Mouse (Mus musculus): ENCODE measurements around the gene Rcan3. TPM values are rescaled to one million over a fixed set of nuclear protein-coding genes. Genes with fewer than 3 reads are reported as not detected.

The Rcan3 gene
- polyA plus RNA-seq, 1 experiment: 11.4 TPM

- DNase-seq (ENCODE audit: low read depth): no peak
Observed at GRCm38 (mm10) chr4:135413491-135413890, 20.2 kb downstream of the Rcan3 start.

GRCm38 (mm10) chr4:135411633-135412032, 22.0 kb downstream of the Rcan3 start:
- no peak for DNase-seq (ENCODE audit: low read depth)

- DNase-seq (ENCODE audit: low read depth): no peak
Observed at GRCm38 (mm10) chr4:135406180-135406579, 27.5 kb downstream of the Rcan3 start.

GRCm38 (mm10) chr4:135404916-135405315, 28.7 kb downstream of the Rcan3 start:
- no peak for DNase-seq (ENCODE audit: low read depth)

GRCm38 (mm10) chr4:135404048-135404447, 29.6 kb downstream of the Rcan3 start:
- DNase-seq (ENCODE audit: low read depth): peak; percentile 49

- DNase-seq (ENCODE audit: low read depth): no peak
Observed at GRCm38 (mm10) chr4:135401881-135402280, 31.8 kb downstream of the Rcan3 start.

GRCm38 (mm10) chr4:135397991-135398390, 35.7 kb downstream of the Rcan3 start, which contains the start of gene Ncmap:
Ncmap (minus strand) TSS chr4:135398227.
- no peak for DNase-seq (ENCODE audit: low read depth)

GRCm38 (mm10) chr4:135397551-135397950, 36.1 kb downstream of the Rcan3 start:
- no peak for DNase-seq (ENCODE audit: low read depth)

- no peak for DNase-seq (ENCODE audit: low read depth)
Observed at GRCm38 (mm10) chr4:135396303-135396702, 37.4 kb downstream of the Rcan3 start.

- no peak for DNase-seq (ENCODE audit: low read depth)
Observed at GRCm38 (mm10) chr4:135395375-135395774, 38.3 kb downstream of the Rcan3 start.

GRCm38 (mm10) chr4:135394666-135395065, 39.0 kb downstream of the Rcan3 start:
- DNase-seq (ENCODE audit: low read depth): no peak

- DNase-seq (ENCODE audit: low read depth): no peak
Observed at GRCm38 (mm10) chr4:135393381-135393780, 40.3 kb downstream of the Rcan3 start.

GRCm38 (mm10) chr4:135392801-135393200, 40.9 kb downstream of the Rcan3 start:
- DNase-seq (ENCODE audit: low read depth): no peak

- no peak for DNase-seq (ENCODE audit: low read depth)
Observed at GRCm38 (mm10) chr4:135391014-135391413, 42.6 kb downstream of the Rcan3 start.

GRCm38 (mm10) chr4:135385614-135386013, 48.0 kb downstream of the Rcan3 start:
- no peak for DNase-seq (ENCODE audit: low read depth)

- DNase-seq (ENCODE audit: low read depth): no peak
Observed at GRCm38 (mm10) chr4:135382316-135382715, 51.3 kb downstream of the Rcan3 start.

- no peak for DNase-seq (ENCODE audit: low read depth)
Observed at GRCm38 (mm10) chr4:135381355-135381754, 52.3 kb downstream of the Rcan3 start.

- no peak for DNase-seq (ENCODE audit: low read depth)
Observed at GRCm38 (mm10) chr4:135377241-135377640, 56.4 kb downstream of the Rcan3 start.

- no peak for DNase-seq (ENCODE audit: low read depth)
Observed at GRCm38 (mm10) chr4:135375444-135375843, 58.2 kb downstream of the Rcan3 start.

GRCm38 (mm10) chr4:135373299-135373698, 60.4 kb downstream of the Rcan3 start:
- no peak for DNase-seq (ENCODE audit: low read depth)

- no peak for DNase-seq (ENCODE audit: low read depth)
Observed at GRCm38 (mm10) chr4:135370372-135370771, 63.3 kb downstream of the Rcan3 start.

- DNase-seq (ENCODE audit: low read depth): no peak
Observed at GRCm38 (mm10) chr4:135362828-135363227, 70.8 kb downstream of the Rcan3 start.
